Mouse (Mus musculus) testis, adult 2 months (tissue): Measurements from ENCODE around the gene Stat6.

Experiments
- CTCF ChIP-seq: fragments of 200-500 bp; IDR thresholded peaks from 2 replicates; pipeline ENCODE4 v1.5.1; 2012; ENCODE audit warnings: low read depth, mild to moderate bottlenecking, inconsistent platforms, low read length, moderate library complexity; ENCODE audit not compliant: control insufficient read depth, insufficient read depth, insufficient replicate concordance
- POLR2A ChIP-seq: fragments of 200-500 bp; IDR thresholded peaks from 2 replicates; pipeline ENCODE4 v1.6.1; 2012; ENCODE audit warnings: low read depth, mild to moderate bottlenecking, inconsistent platforms, low read length, moderate library complexity; ENCODE audit not compliant: control insufficient read depth

GRCm38 (mm10) chr10:127707721-127708120 is 64.9 kb downstream of the Stat6 start:
- TF ChIP-seq CTCF (no peak), POLR2A (no peak)
